Mouse (Mus musculus): Measurements from ENCODE around the gene Xpot. TPM values are rescaled to one million over a fixed set of nuclear protein-coding genes. Genes with fewer than 3 reads are reported as not detected.

The Xpot gene
- polyA plus RNA-seq, 1 experiment from 2014 or later = 55.5 TPM

GRCm38 (mm10) chr10:121640150-121640930 is 14.2 kb upstream of the Xpot start:
- Histone ChIP-seq H3K36me3 (no peaks in the 10 kb centered on the region), H3K9me3 (no peaks in the 10 kb centered on the region), H3K4me1 (peaks cover 14% of the 10 kb centered on the region; the same call in 1 of the 2 replicates), H3K4me2 (peak overlapping the region; percentile 98), H3K27me3 (replicated peaks) (peaks cover 9% of the 10 kb centered on the region), H3K9ac (no peak overlapping the region), H3K4me3 (replicated peaks) (no peak overlapping the region), H3K27ac (no peak overlapping the region)
- no peak; the same call in 1 of the 2 replicates for ATAC-seq (ENCODE audit: insufficient read depth, low FRiP score, low read depth)
- WGBS = 52% methylated on average over 6 of the region's 6 CpGs

GRCm38 (mm10) chr10:121639573-121639972 is 13.4 kb upstream of the Xpot start:
- no peak for ATAC-seq (ENCODE audit: insufficient read depth, low FRiP score, low read depth)
- H3K9ac ChIP-seq = no peak overlapping the region
- no peak overlapping the region for H3K27ac ChIP-seq
- peaks cover 14% of the 10 kb centered on the region; the same call in 1 of the 2 replicates for H3K4me1 ChIP-seq
- 85% methylated on average over 5 of the region's 5 CpGs for whole genome bisulfite sequencing
- peaks cover 9% of the 10 kb centered on the region for H3K27me3 ChIP-seq (replicated peaks)
- no peak overlapping the region for H3K4me2 ChIP-seq
- H3K36me3 ChIP-seq = no peaks in the 10 kb centered on the region
- no peak overlapping the region for H3K4me3 ChIP-seq (replicated peaks)
- no peaks in the 10 kb centered on the region for H3K9me3 ChIP-seq

GRCm38 (mm10) chr10:121636276-121636675 is 10.1 kb upstream of the Xpot start:
- Histone ChIP-seq H3K9me3 (no peaks in the 10 kb centered on the region), H3K36me3 (no peaks in the 10 kb centered on the region), H3K4me3 (replicated peaks) (no peak overlapping the region), H3K4me2 (no peak overlapping the region), H3K4me1 (peaks cover 6% of the 10 kb centered on the region; the same call in 1 of the 2 replicates), H3K9ac (no peak overlapping the region), H3K27me3 (replicated peaks) (no peaks in the 10 kb centered on the region; the same call in 1 of the 2 replicates), H3K27ac (no peak overlapping the region)
- 86% methylated on average over 6 of the region's 6 CpGs for WGBS
- no peak for ATAC-seq (ENCODE audit: insufficient read depth, low FRiP score, low read depth)

GRCm38 (mm10) chr10:121634159-121634558 is 8.0 kb upstream of the Xpot start:
- Histone ChIP-seq H3K4me1 (no peaks in the 10 kb centered on the region), H3K4me2 (no peak overlapping the region), H3K36me3 (no peaks in the 10 kb centered on the region), H3K27me3 (replicated peaks) (no peaks in the 10 kb centered on the region), H3K9me3 (no peaks in the 10 kb centered on the region), H3K4me3 (replicated peaks) (no peak overlapping the region), H3K9ac (no peak overlapping the region), H3K27ac (no peak overlapping the region)
- ATAC-seq (ENCODE audit: insufficient read depth, low FRiP score, low read depth) = no peak
- 50% methylated on average over 1 of the region's 1 CpGs for WGBS

GRCm38 (mm10) chr10:121628561-121629040 is 2.5 kb upstream of the Xpot start:
- H3K4me2 ChIP-seq = no peak overlapping the region
- H3K27ac ChIP-seq = no peak overlapping the region
- H3K9ac ChIP-seq = no peak overlapping the region
- H3K9me3 ChIP-seq = no peaks in the 10 kb centered on the region
- H3K4me3 ChIP-seq (replicated peaks) = no peak overlapping the region
- H3K36me3 ChIP-seq = no peaks in the 10 kb centered on the region
- H3K4me1 ChIP-seq = peaks cover 12% of the 10 kb centered on the region; the same call in 1 of the 2 replicates
- no peak for ATAC-seq (ENCODE audit: insufficient read depth, low FRiP score, low read depth)
- H3K27me3 ChIP-seq (replicated peaks) = no peaks in the 10 kb centered on the region
- WGBS = 83% methylated on average over 6 of the region's 6 CpGs

- Histone ChIP-seq H3K4me3 (replicated peaks) (peak overlapping the region; percentile 86), H3K4me1 (peaks cover 13% of the 10 kb centered on the region; the same call in 1 of the 2 replicates)
- WGBS = 79% methylated on average over 10 of the region's 10 CpGs
These were observed 1.2 kb upstream of the Xpot start for GRCm38 (mm10) chr10:121627216-121627852.

GRCm38 (mm10) chr10:121625407-121626185 is 536 bp downstream of the Xpot start:
- Histone ChIP-seq H3K27ac (peak overlapping the region; percentile 94), H3K4me3 (replicated peaks) (peak overlapping the region; percentile 86), H3K27me3 (replicated peaks) (no peaks in the 10 kb centered on the region), H3K4me1 (peaks cover 13% of the 10 kb centered on the region; the same call in 1 of the 2 replicates), H3K4me2 (peak overlapping the region; percentile 63), H3K9ac (peak overlapping the region; percentile 88), H3K9me3 (no peaks in the 10 kb centered on the region), H3K36me3 (peaks cover 10% of the 10 kb centered on the region)
- ATAC-seq (ENCODE audit: insufficient read depth, low FRiP score, low read depth) = peak; percentile 40
- WGBS = under 1% methylated on average over 41 of the region's 41 CpGs

More at GRCm38 (mm10) chr10:121627216-121627852, 1.2 kb upstream of the Xpot start:
- Histone ChIP-seq H3K27ac (no peak overlapping the region; the same call in 1 of the 2 replicates), H3K9me3 (no peaks in the 10 kb centered on the region), H3K4me2 (peak overlapping the region; percentile 63), H3K9ac (no peak overlapping the region), H3K36me3 (peaks cover 2% of the 10 kb centered on the region; the same call in 1 of the 2 replicates), H3K27me3 (replicated peaks) (no peaks in the 10 kb centered on the region)
- ATAC-seq (ENCODE audit: insufficient read depth, low FRiP score, low read depth) = no peak

- no peak for ATAC-seq (ENCODE audit: insufficient read depth, low FRiP score, low read depth)
- Histone ChIP-seq H3K4me1 (peaks cover 13% of the 10 kb centered on the region; the same call in 1 of the 2 replicates), H3K27ac (0 out of 2 replicates have a peak overlapping the region, but pooled peaks have one; percentile 6), H3K4me3 (replicated peaks) (peak overlapping the region; percentile 86), H3K4me2 (peak overlapping the region; percentile 63), H3K9ac (peak overlapping the region; percentile 88; the same call in 1 of the 2 replicates), H3K36me3 (peaks cover 15% of the 10 kb centered on the region), H3K27me3 (replicated peaks) (no peaks in the 10 kb centered on the region), H3K9me3 (no peaks in the 10 kb centered on the region)
- 10% methylated on average over 9 of the region's 9 CpGs for WGBS
These were observed 1.1 kb downstream of the Xpot start for GRCm38 (mm10) chr10:121625006-121625405.

- Histone ChIP-seq H3K27ac (no peak overlapping the region), H3K4me3 (replicated peaks) (no peak overlapping the region), H3K9me3 (no peaks in the 10 kb centered on the region), H3K4me2 (no peak overlapping the region), H3K4me1 (peaks cover 13% of the 10 kb centered on the region; the same call in 1 of the 2 replicates), H3K36me3 (peaks cover 15% of the 10 kb centered on the region), H3K9ac (no peak overlapping the region), H3K27me3 (replicated peaks) (no peaks in the 10 kb centered on the region)
- no peak for ATAC-seq (ENCODE audit: insufficient read depth, low FRiP score, low read depth)
- WGBS = 79% methylated on average over 7 of the region's 7 CpGs
These were observed 2.5 kb downstream of the Xpot start for GRCm38 (mm10) chr10:121623670-121624069.

- Histone ChIP-seq H3K27me3 (replicated peaks) (no peaks in the 10 kb centered on the region), H3K36me3 (peaks cover 27% of the 10 kb centered on the region), H3K4me2 (no peak overlapping the region), H3K27ac (no peak overlapping the region), H3K9me3 (no peaks in the 10 kb centered on the region), H3K9ac (no peak overlapping the region), H3K4me3 (replicated peaks) (no peak overlapping the region), H3K4me1 (peaks cover 13% of the 10 kb centered on the region; the same call in 1 of the 2 replicates)
- ATAC-seq (ENCODE audit: insufficient read depth, low FRiP score, low read depth) = no peak
- 82% methylated on average over 6 of the region's 6 CpGs for WGBS
These were observed 3.7 kb downstream of the Xpot start for GRCm38 (mm10) chr10:121622431-121622830.

- peak; percentile 62; the same call in 1 of the 2 replicates for ATAC-seq (ENCODE audit: insufficient read depth, low FRiP score, low read depth)
- Histone ChIP-seq H3K9ac (no peak overlapping the region), H3K4me1 (peaks cover 3% of the 10 kb centered on the region; the same call in 1 of the 2 replicates), H3K9me3 (no peaks in the 10 kb centered on the region), H3K27ac (peak overlapping the region; percentile 59; the same call in 1 of the 2 replicates), H3K4me2 (no peak overlapping the region), H3K4me3 (replicated peaks) (no peak overlapping the region), H3K27me3 (replicated peaks) (no peaks in the 10 kb centered on the region), H3K36me3 (peaks cover 59% of the 10 kb centered on the region)
- 71% methylated on average over 7 of the region's 7 CpGs for WGBS
These were observed 10.2 kb downstream of the Xpot start for GRCm38 (mm10) chr10:121615935-121616334.

Data from stomach, embryonic 15.5 days (tissue).